8 mouse cellular contexts compared by ENCODE assay signal in the genomic region with DNA sequence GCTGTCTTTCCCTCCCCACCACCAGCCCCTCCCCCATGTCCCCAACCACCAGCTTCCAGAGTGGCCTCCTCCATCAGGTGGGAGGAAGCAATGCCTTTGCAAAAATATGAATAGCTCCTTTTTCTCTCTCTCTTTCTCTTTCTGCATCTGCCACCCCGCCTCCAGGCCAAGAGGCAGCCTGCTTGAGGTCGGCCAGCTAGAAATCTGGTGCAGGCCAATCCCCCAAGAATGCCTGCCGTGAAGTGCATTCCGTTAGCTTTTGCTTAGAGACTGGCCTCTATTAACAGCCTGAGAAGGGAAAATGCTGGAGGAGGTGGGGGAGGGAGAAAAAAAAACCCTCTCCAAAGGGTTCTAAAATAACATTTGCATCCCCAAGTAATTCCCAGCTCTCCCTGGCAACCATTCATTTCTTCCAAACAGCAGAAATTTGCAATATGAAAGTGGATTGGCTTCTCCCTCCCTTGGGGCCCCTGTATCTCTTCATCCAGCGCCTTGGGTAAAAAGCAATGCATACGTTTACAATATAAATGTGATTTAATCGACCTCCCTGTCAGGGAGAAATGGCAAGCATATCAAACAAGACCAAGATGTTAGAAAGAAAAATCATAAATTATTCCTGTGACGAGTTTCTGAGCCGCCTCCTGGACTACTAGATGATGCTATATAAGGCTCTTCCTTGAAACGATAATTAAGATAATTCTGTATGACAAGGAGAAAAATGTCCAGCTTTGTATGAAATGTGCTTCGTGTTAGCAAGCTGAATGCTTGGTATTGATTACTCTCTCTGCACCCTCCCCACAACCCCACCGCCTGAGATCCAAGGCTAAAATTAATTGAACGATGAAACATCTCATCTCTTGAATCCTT.
DNase-seq lines count a peak whose midpoint lies in the region; ATAC-seq and TF ChIP-seq lines count a peak whose summit lies in the region.

No protein-coding gene starts in this region.

- WGBS in hindbrain, embryonic 14.5 days = 7% methylated on average over 13 of the region's 13 CpGs
- 16% methylated on average over 13 of the region's 13 CpGs for WGBS in neural tube, embryonic 11.5 days

- H3K9ac ChIP-seq in hindbrain, embryonic 14.5 days = peak overlapping the region; percentile 40; the same call in 1 of the 2 replicates
- peak overlapping the region; percentile 8; the same call in 1 of the 2 replicates for H3K9ac ChIP-seq in neural tube, embryonic 11.5 days (ENCODE audit: low read length)

- no peaks in the 10 kb centered on the region for H3K9me3 ChIP-seq in hindbrain, embryonic 14.5 days (ENCODE audit: control insufficient read depth, low read length)
- no peaks in the 10 kb centered on the region for H3K9me3 ChIP-seq in neural tube, embryonic 11.5 days (ENCODE audit: control insufficient read depth, low read length)

- ATAC-seq in frontal cortex, adult (ENCODE audit: low TSS enrichment) = peak; percentile 43
- ATAC-seq in hindbrain, embryonic 14.5 days (ENCODE audit: low FRiP score) = peak; percentile 31
- ATAC-seq in neural tube, embryonic 11.5 days (ENCODE audit: insufficient read depth, low FRiP score, low TSS enrichment) = 0 out of 2 replicates have a peak, but pooled peaks have one; percentile 7

- H3K36me3 ChIP-seq in hindbrain, embryonic 14.5 days (replicated peaks; ENCODE audit: control insufficient read depth, insufficient read depth) = no peaks in the 10 kb centered on the region
- no peaks in the 10 kb centered on the region for H3K36me3 ChIP-seq in neural tube, embryonic 11.5 days (ENCODE audit: control insufficient read depth, insufficient read depth, low read length)

- no peak overlapping the region for H3K4me3 ChIP-seq in cortical plate, adult 2 months (ENCODE audit: insufficient read depth, low read length)
- no peak overlapping the region for H3K4me3 ChIP-seq in hindbrain, embryonic 14.5 days (replicated peaks; ENCODE audit: low read length)
- no peak overlapping the region for H3K4me3 ChIP-seq in neural tube, embryonic 11.5 days (ENCODE audit: low read depth, low read length)

- H3K4me2 ChIP-seq in hindbrain, embryonic 14.5 days (replicated peaks) = peak overlapping the region; percentile 18; the same call in 1 of the 2 replicates
- peak overlapping the region; percentile 29 for H3K4me2 ChIP-seq in neural tube, embryonic 11.5 days (ENCODE audit: low read depth)

- peak overlapping the region; percentile 50 for H3K27ac ChIP-seq in cortical plate, adult 2 months (ENCODE audit: insufficient read depth, low read length)
- peak overlapping the region; percentile 96 for H3K27ac ChIP-seq in hindbrain, embryonic 14.5 days
- peak overlapping the region; percentile 96 for H3K27ac ChIP-seq in neural tube, embryonic 11.5 days (ENCODE audit: low read depth, low read length)

- H3K27me3 ChIP-seq in hindbrain, embryonic 14.5 days (ENCODE audit: control insufficient read depth, insufficient read depth, low read length) = no peaks in the 10 kb centered on the region
- H3K27me3 ChIP-seq in neural tube, embryonic 11.5 days (ENCODE audit: control insufficient read depth, insufficient read depth, low read length) = no peaks in the 10 kb centered on the region

- peaks cover 3% of the 10 kb centered on the region; the same call in 1 of the 2 replicates for H3K4me1 ChIP-seq in cortical plate, adult 2 months (ENCODE audit: control insufficient read depth, insufficient read depth, low read length)
- H3K4me1 ChIP-seq in hindbrain, embryonic 14.5 days (replicated peaks; ENCODE audit: control insufficient read depth, insufficient read depth, low read length) = peaks cover 55% of the 10 kb centered on the region
- H3K4me1 ChIP-seq in neural tube, embryonic 11.5 days (ENCODE audit: control insufficient read depth, insufficient read depth, low read length) = peaks cover 47% of the 10 kb centered on the region

- TF ChIP-seq CTCF in cortical plate, adult 2 months (IDR thresholded peaks at IDR 0.05; ENCODE audit: extremely low read depth, insufficient read depth, low read length) = no peak

- no peak for TF ChIP-seq POLR2A in cortical plate, adult 2 months (IDR thresholded peaks at IDR 0.05; ENCODE audit: extremely low read depth, insufficient read depth, low read length)

- no peak for DNase-seq in frontal cortex, postnatal 25 days (ENCODE audit: low spot score in 2 of 2)
- peak; percentile 75 for DNase-seq in hindbrain, embryonic 14.5 days (ENCODE audit: low spot score)
- peak; percentile 72 for DNase-seq in neural tube, embryonic 11.5 days (ENCODE audit: low spot score)
- no peak for DNase-seq in adrenal gland, postnatal 4 days (ENCODE audit: low spot score in 2 of 2)
- DNase-seq in lung, postnatal 4 days = no peak
- DNase-seq in adrenal gland, adult 8-10 months = no peak

Comparison
In these comparisons a context has a peak if more than half of its experiments do, and no peak if none do; other contexts are left out.
1. DNase-seq: peak in hindbrain, embryonic 14.5 days (single experiment) and neural tube, embryonic 11.5 days (single experiment); none in frontal cortex, postnatal 25 days (0 of 2), adrenal gland, postnatal 4 days (0 of 2), lung, postnatal 4 days (0 of 2) and adrenal gland, adult 8-10 months (single experiment).
2. Peak in every context shown above with its lines, with median percentiles within 50 percentile points of each other: ATAC-seq and H3K27ac ChIP-seq.